Mouse (Mus musculus) spleen, adult 18-20 months (tissue): ENCODE measurements around the gene Slc5a10.
A peak's percentile ranks its signal among the peaks of the same experiment; 100 is the strongest.

Source experiments
- DNase-seq, 2 experiments: peaks; one replicate each; pipeline ENCODE4 v3.0.0; 2022; ENCODE audit warnings: mixed read lengths in 2 of 2

Slc5a10 gene

DNA sequence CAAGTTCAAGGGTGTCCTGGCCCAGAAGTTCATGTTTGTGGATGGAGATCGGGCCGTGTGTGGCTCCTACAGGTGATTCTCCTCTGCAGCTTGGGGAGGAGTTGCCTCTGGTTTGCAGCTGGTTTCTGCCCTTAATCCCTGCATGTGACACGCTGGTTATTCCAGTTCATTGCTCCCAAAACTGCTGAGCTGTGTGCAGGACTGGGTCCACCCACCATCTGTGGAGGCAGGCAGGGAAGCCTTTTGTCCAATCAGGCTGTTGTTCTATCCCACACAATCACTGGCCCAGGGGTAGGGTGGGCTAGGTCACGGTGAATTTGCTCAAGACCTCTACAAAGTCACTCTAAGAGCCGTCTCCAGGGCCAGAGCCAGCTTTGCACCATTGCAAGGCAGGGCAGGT, 18.9 kb downstream of the Slc5a10 start:
- DNase-seq = no peak

DNA sequence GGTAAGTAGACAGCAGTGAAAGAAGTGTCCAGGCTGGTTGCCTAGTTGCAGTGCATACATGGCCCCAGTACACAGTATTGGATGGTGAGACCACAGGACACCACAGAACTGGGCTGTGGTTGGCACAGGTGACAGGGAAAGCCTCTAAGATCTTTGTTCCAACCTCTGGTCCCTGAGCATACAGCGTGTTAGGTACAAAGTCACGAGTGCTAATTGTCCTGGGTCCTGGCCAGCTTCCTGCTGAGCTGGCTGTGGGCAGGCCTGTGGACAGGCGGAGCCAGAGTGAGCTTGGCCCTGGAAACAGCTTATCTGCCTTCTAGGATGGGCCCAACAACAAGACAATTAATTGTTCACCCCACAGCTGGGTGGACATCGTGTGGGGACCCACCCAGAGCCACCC, 20.7 kb downstream of the Slc5a10 start:
- DNase-seq = no peak

DNA sequence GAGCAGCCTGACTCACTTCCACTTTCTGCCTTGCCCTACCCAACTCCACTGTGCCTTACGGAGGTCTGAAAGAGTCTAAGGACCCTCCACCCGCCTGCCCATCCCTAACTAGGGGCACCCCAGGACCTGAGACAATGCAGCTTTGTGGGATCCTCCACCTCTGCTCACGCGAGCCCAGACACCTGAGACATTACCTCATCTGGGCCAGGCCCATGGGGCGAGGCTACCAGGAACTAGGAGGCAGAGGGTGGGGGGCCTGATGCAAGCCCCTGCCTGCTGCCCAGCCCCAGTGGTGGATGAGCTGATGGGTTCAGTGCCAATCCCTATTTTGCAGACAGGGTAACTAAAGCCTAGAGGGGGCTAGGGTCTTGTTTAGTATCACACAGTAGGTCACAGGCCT, 21.2 kb downstream of the Slc5a10 start:
- DNase-seq = no peak

DNA sequence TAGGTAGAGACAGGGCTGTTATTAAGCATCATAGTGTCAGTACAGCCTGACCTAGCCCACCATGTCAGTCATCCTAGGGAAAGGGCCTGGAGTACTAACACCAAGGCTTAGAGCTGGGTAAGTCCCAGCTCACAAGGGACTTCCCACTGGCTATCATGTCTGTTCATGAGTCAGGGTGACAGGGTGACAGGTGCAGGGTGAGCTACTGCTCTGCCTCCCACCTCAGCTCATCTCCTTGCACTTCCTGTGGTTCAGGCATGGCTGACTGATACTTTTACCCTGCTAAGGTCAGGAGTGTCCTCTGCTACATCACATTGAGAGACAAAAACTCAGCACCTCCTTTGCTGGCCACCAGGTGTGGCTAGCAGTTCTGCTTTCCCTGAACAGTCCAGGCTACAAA, 21.8 kb downstream of the Slc5a10 start:
- no peak for DNase-seq

DNA sequence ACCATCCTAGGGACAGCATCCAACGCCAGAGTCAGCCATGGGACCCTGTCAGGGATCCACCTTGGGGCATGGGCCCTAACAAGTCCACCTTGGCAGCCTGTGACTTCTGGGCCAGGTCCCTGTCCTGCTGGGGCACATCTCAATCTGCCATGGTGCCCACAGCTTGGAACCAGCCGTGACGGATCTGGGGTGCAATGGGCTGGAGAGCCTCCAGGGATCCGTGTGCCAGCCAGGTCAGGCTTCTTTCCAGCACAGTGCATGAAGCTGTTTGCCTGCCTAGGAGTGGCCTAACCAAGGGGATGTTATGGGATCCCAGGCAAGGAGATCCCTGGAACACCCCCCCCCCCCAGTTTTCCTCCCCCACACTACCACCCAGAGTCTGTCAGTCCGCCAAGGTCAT, 27.6 kb downstream of the Slc5a10 start:
- no peak for DNase-seq

DNA sequence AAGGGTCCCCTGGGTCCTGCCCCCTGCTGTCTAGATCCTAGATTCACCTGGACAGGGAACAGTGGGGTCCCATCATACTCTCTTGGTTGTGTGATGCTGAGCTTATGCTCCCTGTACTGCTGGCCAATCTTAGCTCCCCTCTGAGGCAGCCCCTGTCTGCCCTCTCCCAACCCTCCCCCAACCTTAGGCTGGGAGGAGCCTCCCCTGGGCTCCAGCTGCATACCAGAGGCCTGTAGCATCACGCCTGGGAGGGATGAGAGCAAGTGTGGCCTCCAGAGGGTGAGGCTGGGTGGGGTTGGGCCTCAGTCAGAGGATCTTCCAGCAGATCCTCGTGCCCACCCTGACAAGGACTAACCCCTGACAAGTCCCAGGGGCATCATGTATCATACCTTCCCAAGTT, 33.0 kb downstream of the Slc5a10 start:
- no peak for DNase-seq

DNA sequence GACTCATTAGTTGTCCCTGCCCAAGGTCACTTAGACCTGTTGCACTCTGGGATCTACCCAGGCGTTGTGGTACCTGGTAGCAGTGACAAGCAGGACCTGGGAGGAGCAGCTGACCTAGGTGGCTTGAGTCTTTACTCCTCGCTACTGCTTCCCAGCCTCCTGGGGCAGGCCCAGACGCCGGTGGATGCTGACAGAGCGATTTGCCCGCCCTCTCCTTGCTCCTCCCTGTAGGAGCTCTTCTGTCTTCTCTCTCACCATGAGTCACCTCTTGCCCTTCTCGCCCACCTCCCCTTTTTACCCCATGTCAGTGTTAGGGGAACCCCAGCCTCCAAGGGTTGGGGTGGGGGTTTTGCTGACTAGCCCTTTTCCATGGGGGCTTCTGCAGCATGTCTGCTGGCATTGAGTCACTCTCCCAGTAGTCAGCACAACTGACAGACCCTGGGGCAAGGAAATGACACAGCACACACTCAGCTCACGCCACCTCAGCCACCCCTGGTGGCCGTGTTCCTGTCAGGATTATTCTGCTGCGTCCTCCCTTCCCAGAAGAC, 33.6 kb downstream of the Slc5a10 start:
- DNase-seq = no peak

DNA sequence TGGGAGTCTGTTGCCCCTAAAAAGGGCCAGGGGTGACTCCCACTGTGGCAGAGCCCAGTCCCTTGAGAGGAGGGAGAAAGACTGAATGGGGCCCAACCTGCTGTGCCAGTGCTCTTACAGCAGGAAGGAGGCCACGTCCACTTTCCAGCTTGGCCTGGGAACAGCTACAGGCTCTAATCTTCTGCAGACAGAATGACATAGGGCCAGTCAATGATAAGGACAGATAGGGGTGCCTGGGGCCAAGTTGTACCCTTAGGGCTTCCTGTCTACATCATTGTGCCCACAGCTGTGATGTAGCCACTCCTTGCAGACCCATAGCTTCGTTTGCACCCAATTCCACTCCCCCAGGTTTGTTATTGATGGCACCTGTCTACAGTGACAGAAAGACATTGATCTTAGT, 34.5 kb downstream of the Slc5a10 start:
- no peak for DNase-seq

DNA sequence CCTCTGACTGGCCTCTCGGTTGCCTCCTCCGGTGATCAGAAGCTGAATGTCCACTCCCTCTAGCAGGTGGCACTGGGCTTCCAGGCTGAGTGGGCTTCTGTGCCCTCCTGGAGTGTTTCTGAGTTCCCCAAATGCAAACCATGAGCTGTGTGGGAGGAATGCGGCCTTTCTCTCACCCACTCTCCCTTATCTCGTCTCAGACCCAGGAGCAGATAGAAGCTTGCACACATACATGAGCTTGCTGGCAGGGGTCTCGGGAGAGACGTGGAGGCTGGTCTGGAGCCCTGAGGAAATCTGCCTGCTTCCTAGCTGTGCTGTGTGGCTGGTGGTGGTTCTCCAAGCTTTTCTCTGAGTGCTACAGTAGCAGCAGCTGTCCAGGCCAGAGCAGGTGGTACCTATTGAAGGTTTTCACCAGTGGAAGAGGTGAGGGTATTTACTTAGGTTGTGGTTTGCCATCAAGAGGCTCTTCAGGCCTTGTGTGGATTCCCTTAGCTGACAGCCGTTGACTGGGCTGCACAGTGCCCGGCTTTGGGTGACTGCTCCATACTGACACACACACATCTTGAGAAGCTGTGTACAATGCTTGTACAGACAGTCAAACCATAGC, 35.4 kb downstream of the Slc5a10 start:
- no peak for DNase-seq

DNA sequence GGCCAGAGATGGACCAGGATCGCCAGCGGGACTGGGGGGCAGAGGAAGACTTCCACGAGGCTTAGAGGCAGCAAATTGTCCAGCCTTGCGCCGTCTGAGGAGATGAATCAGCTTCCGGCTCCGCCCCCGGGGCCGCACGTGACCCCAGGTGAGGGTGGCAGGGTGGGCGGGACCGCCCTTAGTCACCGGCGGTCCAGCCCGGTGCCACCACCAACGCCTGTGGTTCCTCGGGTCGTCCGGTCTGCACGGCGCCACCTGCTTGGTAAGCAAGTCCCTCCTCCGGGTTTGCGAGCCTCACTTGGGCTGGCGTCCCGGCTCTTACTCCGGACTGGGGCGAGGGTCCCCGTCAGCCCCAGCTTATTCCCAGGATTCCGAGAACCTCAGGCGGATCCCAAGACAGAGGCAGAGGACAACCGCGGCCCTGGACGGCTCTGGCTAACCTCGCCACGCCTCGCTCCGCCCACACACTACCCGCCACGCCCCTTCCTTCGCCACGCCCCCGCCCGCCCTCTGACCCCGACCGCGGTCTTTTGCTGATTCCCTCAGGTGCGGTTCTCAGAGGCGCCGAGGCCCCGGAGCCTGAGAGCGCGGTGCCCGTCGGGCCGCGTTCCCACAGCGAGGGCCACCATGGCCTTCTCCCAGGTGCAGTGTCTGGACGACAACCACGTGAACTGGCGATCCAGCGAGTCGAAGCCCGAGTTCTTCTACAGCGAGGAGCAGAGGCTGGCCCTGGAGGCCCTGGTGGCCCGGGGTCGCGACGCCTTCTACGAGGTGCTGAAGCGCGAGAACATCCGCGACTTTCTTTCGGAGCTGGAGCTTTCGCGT, 36.5 kb downstream of the Slc5a10 start, which contains the start of gene Fam83g:
TSS of gene Fam83g (plus strand) at position 185 of the 825 bp plus-strand sequence.
- DNase-seq = peak; percentile 68 to 74

DNA sequence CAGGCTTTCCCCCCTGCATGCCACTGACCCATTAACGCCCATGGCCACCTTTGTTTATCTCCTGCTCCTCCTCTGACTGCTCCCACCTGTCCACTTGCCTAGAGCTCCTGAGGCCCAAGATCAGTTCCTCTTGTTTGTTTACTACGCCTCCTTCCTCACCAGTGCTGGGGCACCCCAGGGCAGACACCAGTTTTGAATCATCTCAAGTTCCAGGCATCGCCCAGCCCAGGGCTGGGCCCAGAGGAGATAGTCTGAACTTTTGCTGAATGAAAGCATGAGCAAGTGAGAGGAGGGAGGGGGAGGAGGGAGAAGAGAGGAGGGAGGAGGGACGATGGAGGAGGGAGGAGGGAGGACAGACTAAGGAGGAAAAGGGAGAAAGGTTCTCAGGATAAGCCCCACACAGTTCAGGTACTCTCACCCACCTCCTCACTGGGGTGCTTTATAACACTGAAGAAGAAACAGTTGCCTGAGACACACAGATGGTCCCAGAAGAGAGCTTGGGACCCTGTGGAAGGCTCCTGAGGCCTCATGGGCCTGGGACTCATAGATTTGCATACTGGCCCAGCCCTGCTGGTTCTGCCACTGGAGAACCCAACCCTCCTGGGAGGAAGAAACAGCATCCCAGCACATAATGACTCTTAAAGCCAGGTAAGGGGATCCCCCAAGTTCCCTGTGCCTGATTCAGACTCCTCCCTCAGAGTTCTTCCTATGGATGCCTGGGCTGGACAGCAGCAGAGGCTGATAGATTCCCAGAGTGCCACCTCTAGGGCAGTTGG, 41.3 kb downstream of the Slc5a10 start:
- no peak for DNase-seq

DNA sequence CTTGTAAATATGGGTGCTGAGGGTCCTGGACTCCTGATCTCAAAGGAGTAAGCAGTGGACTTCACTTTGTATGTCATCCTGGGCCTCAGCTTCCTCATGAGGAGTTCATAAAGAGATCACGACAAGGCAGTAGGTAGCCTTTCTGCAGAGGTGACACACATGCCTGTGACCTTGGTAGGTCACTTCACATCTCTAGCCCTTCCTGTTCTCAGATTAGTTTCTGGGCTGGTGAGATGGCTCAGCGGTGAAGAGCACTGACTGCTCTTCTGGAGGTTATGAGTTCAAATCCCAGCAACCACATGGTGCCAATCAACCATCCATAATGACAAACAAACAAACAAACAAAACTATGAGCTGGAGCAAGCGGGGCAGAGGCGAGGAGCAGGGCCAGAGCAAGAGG, 42.9 kb downstream of the Slc5a10 start:
- DNase-seq = no peak

DNA sequence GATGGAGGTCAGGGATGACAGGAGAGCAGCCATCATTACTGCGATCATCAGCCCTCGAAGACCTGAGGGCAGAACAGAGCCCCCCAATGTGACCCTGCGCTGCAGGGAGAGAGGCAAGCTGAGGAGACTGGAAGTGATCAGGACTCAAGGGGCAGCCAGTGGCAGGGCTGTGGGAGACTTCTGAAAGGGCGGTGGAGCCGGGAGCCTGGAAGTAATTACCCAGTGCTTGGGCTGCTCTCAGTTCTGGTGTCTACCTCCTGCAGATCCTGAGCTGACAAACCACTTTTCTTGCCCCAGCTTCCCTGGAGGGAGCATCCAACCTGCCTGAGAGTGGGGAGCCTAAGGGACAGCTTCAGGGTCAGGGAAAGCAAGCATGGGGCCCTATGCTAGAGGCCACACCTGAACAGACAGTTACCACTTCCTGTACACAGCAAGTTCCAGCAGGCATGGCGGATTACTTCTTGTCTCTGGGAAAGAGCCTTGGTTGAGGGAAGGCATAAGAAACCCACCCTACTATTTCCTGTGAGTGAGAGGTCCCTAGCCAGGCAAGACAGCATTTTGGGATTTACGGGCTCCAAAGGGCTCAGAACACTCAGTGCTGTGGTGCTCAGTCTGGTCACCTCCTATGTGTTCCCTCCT, 44.3 kb downstream of the Slc5a10 start:
- no peak for DNase-seq

DNA sequence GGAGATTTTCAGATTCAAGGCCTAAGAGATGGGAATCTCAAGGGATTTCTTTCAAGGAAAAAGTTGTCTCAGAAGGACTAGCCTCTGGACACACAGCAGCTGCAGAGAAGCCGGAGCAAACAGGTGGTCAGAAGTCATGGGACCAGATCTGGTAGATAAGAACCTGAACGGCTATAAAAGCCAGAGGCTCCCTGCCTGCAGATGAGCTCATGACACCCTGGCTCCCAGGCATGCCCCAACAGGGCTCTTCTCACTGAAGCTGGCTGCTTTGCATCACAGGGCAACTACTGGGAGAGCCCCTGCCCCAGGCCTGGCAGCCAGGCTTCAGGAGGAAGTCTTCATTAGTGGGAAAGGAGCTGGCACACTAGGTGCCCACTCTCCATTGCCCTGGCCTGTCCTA, 45.3 kb downstream of the Slc5a10 start:
- DNase-seq = no peak

DNA sequence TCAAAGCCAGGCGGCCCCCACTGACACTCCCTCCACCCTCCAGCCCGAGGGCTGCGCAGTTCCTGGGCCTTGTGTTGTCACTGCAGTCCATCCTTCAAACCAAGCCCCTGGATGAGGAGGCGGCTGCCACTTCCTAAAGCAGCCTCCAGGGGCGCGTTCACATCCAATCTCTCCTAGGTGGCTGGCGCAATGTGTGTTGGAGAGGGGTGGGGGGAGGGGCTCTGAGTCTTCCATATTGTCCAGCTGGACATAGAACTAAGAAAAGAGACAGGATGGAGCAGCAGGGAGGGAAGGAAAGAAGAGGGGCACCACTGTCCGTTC, 45.8 kb downstream of the Slc5a10 start:
- DNase-seq = no peak

DNA sequence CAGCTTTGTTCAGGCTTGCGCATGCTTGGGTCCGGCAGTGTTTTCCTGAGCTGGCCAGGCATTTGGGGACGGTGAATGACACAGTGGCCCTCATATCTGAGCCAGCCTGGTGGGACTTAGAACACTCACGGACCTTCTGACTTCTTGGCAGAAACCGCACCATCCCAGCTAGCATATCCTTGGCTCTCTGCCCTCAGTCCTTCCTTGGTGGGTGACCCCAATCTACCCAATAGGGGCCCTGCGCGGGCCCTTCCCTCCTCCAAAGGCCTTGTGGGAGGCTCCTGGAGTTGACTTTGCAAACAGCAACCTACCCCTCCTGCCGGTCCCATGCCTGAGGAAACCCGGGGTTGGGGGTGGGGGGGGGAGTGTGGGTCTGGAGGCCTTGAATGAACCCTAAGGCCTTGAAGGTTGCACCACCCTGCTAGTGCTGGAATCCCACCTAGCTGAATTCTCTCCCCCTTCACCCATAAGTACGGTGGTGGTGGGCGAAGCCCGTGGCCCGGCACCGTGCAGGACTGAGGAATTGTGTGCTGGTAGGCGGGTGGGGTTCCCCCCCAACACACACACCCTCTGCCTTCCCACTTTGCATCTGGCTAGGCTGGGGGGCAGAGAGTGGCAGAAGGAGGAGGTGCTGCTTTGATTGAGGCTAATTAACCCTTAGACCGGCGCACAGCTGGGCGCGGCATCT, 46.3 kb downstream of the Slc5a10 start:
- no peak for DNase-seq

DNA sequence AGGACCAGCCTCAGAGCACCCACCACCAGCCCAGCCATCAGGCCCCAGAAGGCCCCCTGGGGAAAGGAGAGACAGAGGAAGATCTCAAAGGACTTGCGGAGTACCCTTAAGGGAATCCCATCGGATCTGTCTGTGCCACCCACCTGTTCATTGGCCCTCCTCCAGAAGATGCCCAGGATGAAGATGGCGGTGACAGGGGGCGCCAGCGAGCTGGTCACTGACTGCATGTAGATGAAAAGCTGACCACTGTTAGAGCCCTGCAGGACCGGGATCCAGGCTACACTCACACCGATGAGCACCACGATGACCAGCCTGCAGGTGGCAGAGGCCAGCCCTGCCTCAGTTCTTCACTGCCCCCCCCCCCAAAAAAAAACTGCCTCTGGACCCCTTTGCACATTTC, 46.9 kb downstream of the Slc5a10 start:
- peak in 1 of 2 experiments; percentile 55 for DNase-seq

DNA sequence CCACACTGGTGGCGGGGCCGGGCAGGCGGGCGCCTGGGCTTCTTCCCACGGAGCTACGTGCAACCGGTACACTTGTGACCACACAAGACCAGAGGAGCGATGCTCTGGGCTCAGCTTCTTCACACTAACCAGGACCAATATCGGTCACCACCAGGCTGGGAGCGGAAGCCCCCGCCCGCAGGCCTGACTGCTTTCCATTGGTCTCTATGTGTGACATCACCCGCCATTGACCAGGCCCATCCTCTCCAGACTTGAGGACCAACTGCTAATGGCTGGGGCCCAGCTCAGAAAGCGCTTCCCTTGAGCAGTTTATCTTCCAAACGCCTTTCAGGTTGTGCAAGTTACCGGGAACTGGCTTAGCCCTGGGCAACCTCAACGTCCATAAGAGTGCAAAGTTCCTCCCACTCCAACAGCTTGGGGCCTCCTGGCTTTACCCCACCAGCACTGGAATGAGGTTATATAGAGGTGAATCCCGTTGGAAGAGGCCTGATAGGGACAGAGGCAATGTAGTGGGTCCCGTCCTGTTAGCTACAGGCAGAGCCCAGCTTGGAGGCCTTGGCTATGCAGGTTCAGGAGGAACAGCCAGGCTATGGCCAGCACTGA, 48.7 kb downstream of the Slc5a10 start:
- no peak for DNase-seq

DNA sequence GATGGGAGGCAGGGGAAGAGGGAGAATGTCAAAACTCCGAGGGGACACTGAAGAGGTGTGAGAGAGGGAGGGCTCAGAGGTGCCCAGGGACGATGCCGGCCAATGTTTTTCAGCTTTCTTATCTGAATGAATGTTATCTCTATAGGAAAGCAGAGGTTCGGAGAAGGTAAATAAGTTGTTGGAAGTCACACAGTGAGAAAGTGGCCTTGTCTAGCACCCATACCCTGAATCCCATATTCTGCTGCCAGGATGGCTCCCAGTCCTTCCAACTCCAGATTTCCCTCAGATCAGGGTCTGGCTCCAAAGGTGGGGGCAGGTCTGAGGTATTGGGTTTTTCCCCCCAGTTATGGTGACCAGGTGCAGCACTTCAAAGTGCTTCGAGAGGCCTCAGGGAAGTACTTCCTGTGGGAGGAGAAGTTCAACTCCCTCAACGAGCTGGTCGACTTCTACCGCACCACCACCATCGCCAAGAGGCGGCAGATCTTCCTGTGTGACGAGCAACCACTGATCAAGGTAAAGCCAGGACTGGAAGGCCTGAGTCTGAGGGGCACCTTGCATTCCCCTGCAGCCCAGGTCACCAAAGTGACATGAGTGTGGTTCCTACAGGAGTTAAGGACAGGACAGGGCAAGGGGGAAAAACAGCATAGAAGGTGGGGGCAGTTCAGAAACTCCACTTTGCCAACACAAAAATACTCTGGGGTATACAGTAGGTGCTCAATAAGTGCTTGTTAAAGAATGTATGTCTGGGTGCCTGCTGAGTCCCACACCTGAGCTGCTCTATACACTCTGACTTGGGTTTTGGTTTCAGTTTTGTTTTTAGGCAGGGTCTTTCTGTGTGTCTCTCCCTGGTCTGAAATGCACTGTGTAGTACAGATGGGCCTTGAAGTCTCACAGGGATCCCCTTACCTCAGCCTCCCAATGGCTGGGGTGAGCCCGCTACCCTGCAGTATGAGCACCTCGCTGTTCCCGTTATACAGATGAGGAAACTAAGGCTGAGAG, 50.8 kb downstream of the Slc5a10 start:
- no peak for DNase-seq

DNA sequence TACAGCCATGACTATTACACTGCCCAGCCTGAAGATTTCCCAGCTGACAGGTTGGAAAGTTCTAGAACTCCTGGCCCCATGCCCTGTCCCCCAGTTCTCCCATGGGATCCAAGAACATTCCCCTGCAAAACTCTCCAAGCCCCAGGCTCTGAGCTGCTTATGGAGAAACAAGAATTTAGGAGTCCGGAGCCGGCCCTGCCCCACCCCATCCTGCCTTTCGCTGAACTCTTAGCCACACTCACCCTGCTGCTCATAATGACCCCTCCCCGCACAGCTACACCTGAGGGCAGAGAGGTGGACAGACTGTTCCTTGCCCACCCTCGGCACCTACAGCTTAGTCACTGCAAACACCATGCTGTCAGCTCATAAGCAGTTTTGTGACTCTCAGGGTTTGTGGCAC, 52.8 kb downstream of the Slc5a10 start:
- no peak for DNase-seq

DNA sequence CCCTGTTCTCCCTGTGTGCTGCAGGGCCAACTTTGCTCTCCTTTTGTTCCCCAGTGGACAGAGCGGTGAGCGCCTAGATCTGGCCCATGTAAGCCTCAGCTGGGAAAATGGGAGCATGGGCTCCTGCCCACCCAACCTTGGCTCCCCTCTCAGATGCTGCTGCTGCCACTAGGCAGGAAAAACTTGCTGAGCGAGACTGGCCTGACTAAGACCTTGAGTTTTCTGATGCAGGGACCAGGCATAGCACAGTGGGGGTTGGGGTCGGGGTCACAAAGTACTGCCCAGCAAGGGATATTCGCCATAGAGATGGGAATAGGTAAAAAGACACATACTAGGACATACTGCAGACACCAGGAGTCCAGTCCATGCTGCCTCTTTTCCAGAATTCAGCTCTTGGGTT, 53.4 kb downstream of the Slc5a10 start:
- DNase-seq = no peak
